Mouse (Mus musculus) small intestine, adult 2 months (tissue): ENCODE data around the gene Nup210l. TPM values are rescaled to one million over a fixed set of nuclear protein-coding genes. Genes with fewer than 3 reads are reported as not detected.
"Not testable (repeated sequence)": the region's sequence is repeated elsewhere in the genome, so short reads cannot be mapped to it uniquely, and the experiment has no call there.

Source experiments
- H3K27ac ChIP-seq: fragments of 200-500 bp; 2 replicates; pipeline ENCODE4 v1.5.1; 2012; ENCODE audit warnings: low read depth, low read length, control low read depth, inconsistent platforms; ENCODE audit not compliant: insufficient read depth
- H3K27me3 ChIP-seq: fragments of 200-500 bp; 2 replicates; pipeline ENCODE4 v1.6.1; 2012; ENCODE audit warnings: mild to moderate bottlenecking, moderate library complexity, low read length, inconsistent platforms; ENCODE audit not compliant: control insufficient read depth, insufficient read depth
- H3K36me3 ChIP-seq: fragments of 200-500 bp; 2 replicates; pipeline ENCODE4 v1.6.1; 2012; ENCODE audit warnings: mild to moderate bottlenecking, low read length, control low read depth, inconsistent platforms; ENCODE audit not compliant: control insufficient read depth, insufficient read depth
- H3K4me1 ChIP-seq: fragments of 200-500 bp; 2 replicates; pipeline ENCODE4 v1.6.1; 2012; ENCODE audit warnings: low read length, inconsistent platforms, mixed read lengths; ENCODE audit not compliant: control insufficient read depth, insufficient read depth, insufficient read length
- H3K4me3 ChIP-seq: fragments of 200-500 bp; 2 replicates; pipeline ENCODE4 v1.5.1; 2012; ENCODE audit warnings: low read depth, mild to moderate bottlenecking, control low read depth, inconsistent platforms, low read length, moderate library complexity
- CTCF ChIP-seq: fragments of 200-500 bp; IDR thresholded peaks from 2 replicates; pipeline ENCODE4 v1.5.1; 2012; ENCODE audit warnings: low read depth, mild to moderate bottlenecking, control low read depth, inconsistent platforms, low read length, moderate library complexity, mixed read lengths; ENCODE audit not compliant: insufficient replicate concordance, insufficient read length; ENCODE audit errors: extremely low read depth
- POLR2A ChIP-seq: fragments of 200-500 bp; IDR thresholded peaks from 2 replicates; pipeline ENCODE4 v1.6.1; 2012; ENCODE audit warnings: low read depth, mild to moderate bottlenecking, control low read depth, inconsistent platforms, low read length, moderate library complexity
- WGBS: fragments of 180-500 bp; shearing (Covaris S2); methylation state at CpG from one replicate; pipeline ENCODE4 v1.1.7; 2018; 5-methylcytosine and 5-hydroxymethylcytosine counted together
- polyA plus RNA-seq: library from polyadenylated mRNA; depleted of rRNA; stranded (reverse); fragments of >200 nt; gene quantifications from 2 replicates; pipeline ENCODE4 v1.2.3, GENCODE M21; 2012

Nup210l gene
- polyA plus RNA-seq, 1 experiment = 0.15 TPM

GRCm38 (mm10) chr3:90115526-90115925, 11.6 kb downstream of the Nup210l start:
- no peaks in the 10 kb centered on the region for H3K4me1 ChIP-seq
- no peak overlapping the region for H3K4me3 ChIP-seq
- WGBS = 78% methylated on average over 3 of the region's 3 CpGs
- H3K27ac ChIP-seq = no peak overlapping the region
- no peak for TF ChIP-seq POLR2A
- TF ChIP-seq CTCF = no peak
- H3K27me3 ChIP-seq = no peaks in the 10 kb centered on the region
- H3K36me3 ChIP-seq = no peaks in the 10 kb centered on the region

DNA sequence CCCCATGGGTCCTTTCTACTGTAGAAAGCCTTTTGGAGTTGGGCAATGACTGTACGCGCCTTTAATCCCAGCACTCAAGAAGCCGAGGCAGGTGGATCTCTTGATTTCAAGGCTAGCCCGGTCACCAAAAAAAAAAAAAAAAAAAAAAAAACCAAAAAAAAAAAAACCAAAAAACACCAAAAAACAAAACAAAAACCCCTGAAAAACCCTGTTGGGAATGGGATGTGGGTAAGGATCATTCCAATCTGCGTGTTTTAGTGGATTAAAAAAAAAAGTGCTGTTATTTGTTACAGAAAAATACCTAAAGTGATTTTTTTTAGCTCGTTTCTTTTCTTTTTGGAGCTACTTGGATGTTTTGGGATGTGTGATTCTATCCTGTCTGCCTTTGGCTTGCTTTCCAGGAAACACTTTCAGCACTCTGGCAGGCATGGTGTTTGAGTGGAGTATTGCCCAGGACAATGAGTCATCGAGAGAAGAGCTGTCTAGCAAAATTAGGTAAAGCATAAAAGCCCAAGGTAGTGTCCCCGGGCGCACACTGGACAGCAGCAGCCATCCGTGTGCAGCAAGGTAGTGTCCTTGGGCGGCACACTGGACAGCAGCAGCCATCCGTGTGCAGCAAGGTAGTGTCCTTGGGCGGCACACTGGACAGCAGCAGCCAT, 14.3 kb downstream of the Nup210l start:
- H3K27ac ChIP-seq = no peak overlapping the region
- no peak for TF ChIP-seq POLR2A
- TF ChIP-seq CTCF = no peak
- no peaks in the 10 kb centered on the region for H3K27me3 ChIP-seq
- H3K36me3 ChIP-seq = no peaks in the 10 kb centered on the region
- 76% methylated on average over 13 of the region's 13 CpGs for WGBS
- H3K4me1 ChIP-seq = no peaks in the 10 kb centered on the region
- H3K4me3 ChIP-seq = no peak overlapping the region

GRCm38 (mm10) chr3:90122036-90122435, 18.1 kb downstream of the Nup210l start:
- not testable (repeated sequence) for H3K4me3 ChIP-seq, H3K27ac ChIP-seq, H3K36me3 ChIP-seq, H3K27me3 ChIP-seq, H3K4me1 ChIP-seq
- WGBS = 83% methylated on average over 5 of the region's 5 CpGs

- Histone ChIP-seq H3K27me3 (no peaks in the 10 kb centered on the region), H3K36me3 (no peaks in the 10 kb centered on the region), H3K4me3 (no peak overlapping the region), H3K27ac (no peak overlapping the region), H3K4me1 (no peaks in the 10 kb centered on the region)
- no peak for TF ChIP-seq CTCF
- no peak for TF ChIP-seq POLR2A
- WGBS = 51% methylated on average over 5 of the region's 5 CpGs
Measured at GRCm38 (mm10) chr3:90125710-90126109, 21.8 kb downstream of the Nup210l start.

DNA sequence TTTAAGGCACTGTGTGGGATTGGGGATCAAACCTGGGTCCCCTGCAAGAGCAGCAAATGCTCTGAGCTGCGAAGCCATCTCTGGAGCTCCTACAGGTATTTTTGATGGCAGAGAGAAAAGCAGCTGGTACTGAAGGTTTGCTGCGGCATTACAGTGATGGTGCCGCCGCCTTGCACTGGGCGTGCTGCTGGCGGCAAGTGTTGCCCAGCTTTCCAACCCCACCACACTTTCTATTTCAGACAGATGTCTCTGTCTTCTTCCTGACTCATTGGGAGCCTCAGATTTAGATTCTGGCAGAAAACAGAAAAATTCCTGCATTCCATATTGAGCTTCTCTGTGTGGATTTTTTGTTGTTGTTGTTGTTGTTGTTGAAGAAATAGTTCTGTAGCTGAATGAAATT, 23.9 kb downstream of the Nup210l start:
- H3K4me3 ChIP-seq = no peak overlapping the region
- no peaks in the 10 kb centered on the region for H3K27me3 ChIP-seq
- H3K4me1 ChIP-seq = no peaks in the 10 kb centered on the region
- 95% methylated on average over 6 of the region's 6 CpGs for WGBS
- H3K36me3 ChIP-seq = no peaks in the 10 kb centered on the region
- TF ChIP-seq POLR2A (no peak), CTCF (no peak)
- no peak overlapping the region for H3K27ac ChIP-seq

GRCm38 (mm10) chr3:90132745-90133144, 28.8 kb downstream of the Nup210l start:
- Histone ChIP-seq H3K4me3 (no peak overlapping the region), H3K36me3 (no peaks in the 10 kb centered on the region), H3K27me3 (no peaks in the 10 kb centered on the region), H3K27ac (no peak overlapping the region), H3K4me1 (no peaks in the 10 kb centered on the region)
- 73% methylated on average over 3 of the region's 3 CpGs for WGBS
- TF ChIP-seq POLR2A = no peak
- TF ChIP-seq CTCF = no peak

- Histone ChIP-seq H3K4me3 (no peak overlapping the region), H3K4me1 (no peaks in the 10 kb centered on the region), H3K27ac (no peak overlapping the region), H3K36me3 (no peaks in the 10 kb centered on the region), H3K27me3 (no peaks in the 10 kb centered on the region)
- TF ChIP-seq POLR2A = no peak
- WGBS = 95% methylated on average over 1 of the region's 1 CpGs
Measured at GRCm38 (mm10) chr3:90133331-90133730, 29.4 kb downstream of the Nup210l start.

- H3K27me3 ChIP-seq = no peaks in the 10 kb centered on the region
- no peaks in the 10 kb centered on the region for H3K36me3 ChIP-seq
- no peaks in the 10 kb centered on the region for H3K4me1 ChIP-seq
- WGBS = 19% methylated on average over 3 of the region's 3 CpGs
- H3K4me3 ChIP-seq = no peak overlapping the region
- TF ChIP-seq CTCF (no peak), POLR2A (no peak)
- no peak overlapping the region for H3K27ac ChIP-seq
Measured at GRCm38 (mm10) chr3:90134483-90134882, 30.6 kb downstream of the Nup210l start.
